Mouse (Mus musculus) MEL-GATA-1-ER (cell line): ENCODE data around the gene C1s1.
"Not testable (repeated sequence)": the region's sequence is repeated elsewhere in the genome, so short reads cannot be mapped to it uniquely, and the experiment has no call there.

ENCODE experiments used
- DNase-seq: peaks from one replicate; pipeline ENCODE4 v3.0.0-alpha.2; 2012; ENCODE audit warnings: low read depth; ENCODE audit errors: extremely low read depth

C1s1 gene

DNA sequence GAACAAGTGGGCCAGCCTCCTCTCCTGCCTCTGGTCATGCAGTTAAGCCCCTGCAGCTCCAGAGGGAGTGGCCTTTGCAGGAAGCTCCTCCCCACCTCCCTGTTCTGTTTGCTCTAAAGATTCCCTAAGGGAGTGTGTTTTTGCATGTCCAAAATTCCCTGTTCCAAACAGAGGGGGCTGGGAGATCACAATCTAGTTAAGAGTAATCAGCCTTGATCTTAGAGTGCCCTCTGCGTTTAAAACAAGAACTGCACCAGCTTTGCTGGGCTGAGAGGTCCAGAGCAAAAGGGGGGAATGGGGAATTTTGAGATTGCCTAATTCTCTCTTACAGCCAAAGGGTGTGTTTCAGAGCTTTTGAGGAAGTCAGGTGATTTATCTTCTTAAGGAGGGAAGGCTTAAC, at the start of gene C1s1:
C1s1 (minus strand) TSS at position 76 of the 400 bp plus-strand sequence.
- not testable (repeated sequence) for DNase-seq

- no peak for DNase-seq
Observed at GRCm38 (mm10) chr6:124588771-124589170, 46.6 kb upstream of the C1s1 start.

DNA sequence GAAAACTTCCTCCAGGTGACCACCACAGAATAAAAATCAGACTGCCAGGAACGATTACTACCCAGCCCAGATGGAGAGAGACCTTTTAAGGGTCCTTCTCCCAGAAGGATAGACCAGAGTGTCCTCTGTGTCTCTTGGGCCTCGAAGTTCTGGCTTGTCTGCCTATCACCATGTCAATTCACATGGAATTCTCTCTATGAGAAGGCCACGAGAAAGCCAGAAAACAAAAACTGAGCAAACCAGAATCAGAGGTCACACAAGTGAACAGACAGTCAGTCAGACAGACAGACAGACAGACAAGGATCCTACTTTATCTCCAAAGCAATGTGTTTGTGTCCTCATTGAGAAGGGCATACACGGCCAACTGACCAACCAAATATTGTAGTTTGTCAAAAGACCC, 44.1 kb upstream of the C1s1 start:
- no peak for DNase-seq

DNA sequence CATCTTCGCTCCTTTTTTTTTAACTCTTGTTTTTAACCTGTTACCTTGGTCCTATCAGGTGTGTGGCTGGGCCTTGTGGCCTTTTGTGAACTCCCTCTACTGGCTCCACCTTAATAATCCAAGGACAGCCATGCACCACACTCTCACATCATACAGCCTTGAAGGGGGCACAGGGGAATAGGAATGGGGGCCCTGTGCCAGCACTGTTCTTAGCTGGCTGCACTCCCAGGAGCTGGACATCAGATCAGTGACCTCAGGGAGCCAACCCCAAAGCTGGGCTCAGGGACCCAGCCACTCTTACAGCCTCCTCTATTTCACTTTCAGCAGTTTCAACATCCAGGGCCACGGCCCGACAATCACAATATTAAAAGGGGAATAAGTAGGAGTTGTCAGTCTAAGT, 43.6 kb upstream of the C1s1 start:
- DNase-seq = no peak

DNA sequence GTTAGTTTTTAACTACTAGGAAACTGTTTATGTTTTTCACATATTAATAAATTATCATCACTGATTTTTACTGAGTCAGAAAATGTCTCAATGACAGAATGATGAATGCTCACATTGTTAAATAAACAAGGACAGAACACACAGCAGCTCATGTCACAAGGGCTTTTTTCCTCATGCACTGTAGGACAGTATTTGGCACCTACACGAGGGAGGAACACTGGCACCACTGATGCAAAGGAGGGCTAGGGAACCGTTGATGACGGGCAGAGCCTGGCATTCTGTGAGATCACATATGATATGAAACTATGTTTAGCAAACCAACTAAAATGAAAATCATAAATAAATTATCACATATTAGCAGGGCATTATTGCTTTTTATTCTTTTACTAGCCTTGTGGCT, 42.8 kb upstream of the C1s1 start:
- DNase-seq = no peak

GRCm38 (mm10) chr6:124582231-124582630, 40.1 kb upstream of the C1s1 start:
- DNase-seq = no peak

- DNase-seq = peak; percentile 57
Observed at GRCm38 (mm10) chr6:124580155-124580554, 38.0 kb upstream of the C1s1 start.

GRCm38 (mm10) chr6:124575155-124575678, 33.1 kb upstream of the C1s1 start:
- DNase-seq = not testable (repeated sequence)

GRCm38 (mm10) chr6:124570026-124570425, 27.9 kb upstream of the C1s1 start, which contains the start of gene C1rb:
TSS of gene C1rb (plus strand) at chr6:124570294.
- DNase-seq = peak; percentile 28

DNA sequence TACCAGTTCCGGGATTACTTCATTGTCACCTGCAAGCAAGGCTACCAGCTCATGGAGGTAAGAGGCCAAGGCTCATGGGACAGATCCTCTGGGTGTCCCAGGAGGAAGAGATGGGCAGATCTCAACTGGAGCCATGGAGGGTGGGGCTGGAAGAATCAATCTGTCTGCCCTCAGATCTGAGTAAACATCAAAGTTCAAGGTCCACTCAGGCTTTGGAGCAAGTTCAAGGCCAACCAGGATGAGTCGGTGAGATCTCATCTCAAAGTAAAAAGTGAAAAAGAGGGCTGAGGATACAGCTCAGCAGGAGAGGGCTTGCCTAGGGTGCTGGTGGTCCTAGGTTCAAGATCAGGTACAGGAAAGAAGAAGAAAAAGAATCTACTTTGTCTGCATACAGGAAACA, 19.5 kb upstream of the C1s1 start:
- DNase-seq = not testable (repeated sequence)

- not testable (repeated sequence) for DNase-seq
Observed at GRCm38 (mm10) chr6:124561156-124561555, 19.0 kb upstream of the C1s1 start.

DNA sequence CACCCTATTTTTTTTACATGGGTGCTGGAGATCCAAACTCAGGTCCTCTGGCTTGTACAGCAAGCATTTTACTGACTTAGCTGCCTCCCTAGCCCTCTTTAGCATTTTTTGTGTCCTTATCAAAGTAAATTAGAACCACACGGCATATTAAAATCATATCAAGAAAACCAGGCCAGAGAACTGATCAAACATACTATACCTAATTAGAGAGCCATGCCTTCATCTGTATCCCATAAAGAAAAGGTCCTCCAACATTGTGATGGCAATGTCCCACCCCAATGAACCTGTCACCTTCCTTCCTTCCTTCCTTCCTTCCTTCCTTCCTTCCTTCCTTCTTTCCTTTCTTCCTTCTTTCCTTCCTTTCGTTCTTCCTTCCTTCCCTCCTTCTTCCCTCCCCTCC, 13.8 kb upstream of the C1s1 start:
- not testable (repeated sequence) for DNase-seq

DNA sequence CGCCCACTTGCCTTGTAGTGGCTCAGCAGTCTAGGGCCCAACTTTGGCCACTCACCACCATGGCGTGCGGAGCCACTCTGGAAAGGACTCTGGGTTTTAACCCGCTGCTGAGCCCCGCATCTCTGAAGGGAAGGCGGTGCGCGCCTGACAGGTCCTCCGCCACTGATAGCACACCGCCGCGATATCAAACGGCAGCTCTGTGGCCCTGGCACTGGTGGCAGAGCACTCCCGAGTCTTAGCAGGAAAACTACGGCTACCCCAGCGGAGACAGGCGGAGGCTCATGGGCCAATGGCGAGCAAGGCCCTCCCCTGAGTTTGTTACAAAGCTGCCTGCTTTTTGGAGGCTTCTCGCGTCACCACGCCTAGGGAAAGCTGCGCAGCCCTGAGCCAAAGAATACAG, 10.6 kb upstream of the C1s1 start:
- DNase-seq = no peak

DNA sequence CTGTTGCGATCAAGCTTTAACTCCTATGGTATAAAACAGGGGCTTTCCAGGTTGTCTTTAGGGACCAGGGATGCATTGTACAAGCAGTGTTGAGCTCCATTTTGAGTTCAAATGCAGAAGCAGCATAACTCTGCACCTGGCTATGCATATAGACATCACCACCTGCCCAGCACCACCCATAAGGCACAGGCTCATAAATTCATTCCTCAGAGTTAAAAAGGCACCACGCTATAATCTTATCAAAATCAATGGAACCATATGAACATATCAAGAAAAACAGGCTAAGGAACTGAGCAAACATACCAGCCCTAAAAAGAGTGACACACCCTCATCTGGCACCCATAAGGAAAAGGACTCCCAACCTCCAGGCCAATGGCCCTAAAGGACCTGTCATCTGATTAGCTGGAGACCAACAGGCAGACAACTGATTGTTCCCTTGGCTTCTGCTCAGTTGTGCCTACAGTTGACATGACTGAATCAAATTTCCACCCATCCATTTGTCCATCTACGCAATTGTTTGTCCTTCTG, 6.9 kb upstream of the C1s1 start:
- no peak for DNase-seq

- not testable (repeated sequence) for DNase-seq
Observed at GRCm38 (mm10) chr6:124547979-124548378, 5.8 kb upstream of the C1s1 start.

DNA sequence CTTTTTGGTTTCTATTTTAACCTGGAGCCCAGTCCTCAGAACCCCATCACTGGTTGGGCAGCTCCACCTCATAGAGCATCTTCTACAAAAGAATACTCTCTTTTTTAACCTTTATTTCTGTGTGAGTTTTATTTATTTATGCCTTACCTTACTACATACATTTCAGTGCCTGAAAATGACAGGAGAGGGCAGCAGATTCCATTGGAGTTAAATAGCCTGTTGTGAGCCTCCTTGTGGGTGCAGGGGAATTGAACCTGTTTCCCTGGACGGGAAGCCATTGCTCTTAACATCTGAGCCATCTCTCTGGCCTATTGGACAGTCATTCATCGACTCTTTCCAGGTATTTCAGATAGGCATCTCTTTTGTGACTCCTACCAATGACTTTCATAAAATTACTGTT, 3.3 kb upstream of the C1s1 start:
- DNase-seq = no peak

GRCm38 (mm10) chr6:124544466-124544865, 2.3 kb upstream of the C1s1 start:
- no peak for DNase-seq

GRCm38 (mm10) chr6:124541176-124541575, 983 bp downstream of the C1s1 start:
- DNase-seq = not testable (repeated sequence)

DNA sequence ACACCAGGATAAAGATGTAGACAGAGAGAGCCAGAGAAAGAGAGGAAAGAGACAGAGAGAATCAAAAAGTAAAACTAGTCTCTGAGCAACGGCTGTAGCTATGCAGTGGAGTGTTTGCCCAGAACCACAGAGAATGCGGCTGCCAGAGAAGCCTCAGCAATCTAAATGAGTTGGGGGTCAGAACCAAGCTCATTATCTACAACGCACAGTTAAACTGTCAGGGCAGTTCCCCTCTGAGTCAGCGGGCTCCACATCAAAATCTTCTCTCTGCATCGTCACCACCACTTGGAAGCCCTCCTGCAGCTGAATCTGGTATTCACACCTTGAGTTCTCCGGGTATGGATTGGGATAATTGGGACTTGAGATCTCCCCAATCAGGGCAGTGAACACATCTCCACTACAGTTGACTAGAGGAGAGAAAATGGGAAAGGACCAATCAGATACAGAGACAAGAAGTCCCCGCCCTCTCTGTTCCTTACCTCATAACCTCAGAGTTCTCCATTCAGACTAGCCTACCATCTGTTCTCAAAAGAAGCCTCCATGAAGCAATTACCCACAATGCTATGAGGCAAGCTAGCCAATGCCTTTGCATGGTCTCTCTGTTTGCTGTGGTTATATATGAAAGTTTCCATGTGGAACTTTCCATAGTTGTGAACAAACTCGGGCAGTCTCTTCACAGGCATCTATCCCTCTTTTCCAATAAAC, 5.9 kb downstream of the C1s1 start:
- peak; percentile 81 for DNase-seq

GRCm38 (mm10) chr6:124531077-124531476, 11.1 kb downstream of the C1s1 start:
- no peak for DNase-seq

DNA sequence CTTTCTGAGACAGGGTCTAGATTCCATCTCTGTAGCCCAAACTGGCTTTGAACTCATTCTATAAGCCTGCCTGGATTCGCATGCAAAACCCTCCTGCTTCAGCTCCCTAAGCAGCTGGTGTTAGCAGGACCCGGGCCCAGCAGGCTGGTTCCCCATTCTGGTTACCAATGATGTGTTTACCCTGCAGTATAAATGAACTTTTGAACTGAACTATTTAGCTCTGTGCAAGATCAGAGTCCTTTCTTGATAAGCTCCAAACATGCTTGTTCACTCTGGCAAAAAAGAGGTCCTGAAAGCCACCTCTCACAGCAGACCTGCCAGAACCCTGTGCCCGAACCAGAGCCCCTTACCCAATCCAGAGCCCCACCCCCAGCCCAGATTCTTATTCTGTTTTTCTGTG, 14.3 kb downstream of the C1s1 start:
- no peak for DNase-seq

DNA sequence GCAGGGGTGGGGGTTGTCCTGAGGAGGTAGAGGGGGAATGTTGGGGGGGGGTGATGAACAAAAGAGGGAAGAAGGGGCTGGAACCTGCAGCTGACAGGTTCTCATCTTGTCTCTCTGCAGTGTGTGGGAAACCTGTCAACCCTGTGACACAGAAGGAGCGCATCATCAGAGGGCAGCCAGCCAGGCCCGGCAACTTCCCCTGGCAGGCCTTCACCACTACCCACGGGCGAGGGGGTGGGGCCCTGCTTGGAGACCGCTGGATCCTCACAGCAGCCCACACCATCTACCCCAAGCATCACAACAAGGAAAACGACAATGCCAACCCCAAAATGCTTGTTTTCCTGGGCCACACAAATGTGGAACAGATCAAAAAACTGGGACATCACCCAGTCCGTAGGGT, 20.1 kb downstream of the C1s1 start:
- not testable (repeated sequence) for DNase-seq

- DNase-seq = not testable (repeated sequence)
Observed at GRCm38 (mm10) chr6:124517733-124518132, 24.4 kb downstream of the C1s1 start.
